9 mouse cellular contexts compared by ENCODE assay signal in genomic region chr9:50616161-50616560, GRCm38 (mm10). TPM values are rescaled to one million over a fixed set of nuclear protein-coding genes. Genes with fewer than 3 reads are reported as not detected.
DNase-seq lines count a peak whose midpoint lies in the region; ATAC-seq and TF ChIP-seq lines count a peak whose summit lies in the region.
"Had no signal": no experiment of that assay in that cellular context is flagged by ENCODE, and none has a peak within 500 bp of the region (broad histone marks: within the 10 kb centered on the region; RNA-seq: fewer than 3 reads in every experiment).

No protein-coding gene starts in this region.

- no peak for DNase-seq in testis, postnatal 10 days (ENCODE audit: low spot score)
- no peak for DNase-seq in liver, embryonic 11.5 days (ENCODE audit: low spot score)
- DNase-seq in stomach, postnatal 0 days (ENCODE audit: low spot score) = no peak
- no peak for DNase-seq in T-cell, adult 2 months (ENCODE audit: low spot score)
- DNase-seq in frontal cortex, postnatal 25 days (ENCODE audit: low spot score in 2 of 2) = no peak
- DNase-seq: cerebellum, adult 9-10 months had no signal

- 35% methylated on average over 11 of the region's 11 CpGs for WGBS in liver, embryonic 11.5 days
- 31% methylated on average over 11 of the region's 11 CpGs for WGBS in stomach, postnatal 0 days

- H3K4me3 ChIP-seq in erythroblast, embryonic 14.5 days (replicated peaks) = peak overlapping the region; percentile 88
- peak overlapping the region; percentile 97 for H3K4me3 ChIP-seq in testis, adult 2 months (ENCODE audit: control insufficient read depth, low read depth, low read length)
- H3K4me3 ChIP-seq in liver, embryonic 11.5 days (ENCODE audit: low read depth, low read length) = peak overlapping the region; percentile 96
- peak overlapping the region; percentile 92 for H3K4me3 ChIP-seq in stomach, postnatal 0 days (ENCODE audit: low read depth, low read length)

- no peak overlapping the region; the same call in 1 of the 2 replicates for H3K27ac ChIP-seq in testis, adult 2 months (ENCODE audit: control insufficient read depth, insufficient read depth, low read depth, low read length)
- no peak overlapping the region; the same call in 1 of the 2 replicates for H3K27ac ChIP-seq in liver, embryonic 11.5 days (ENCODE audit: low read depth, low read length)
- peak overlapping the region; percentile 99 for H3K27ac ChIP-seq in stomach, postnatal 0 days (replicated peaks)

- peaks cover 41% of the 10 kb centered on the region for H3K36me3 ChIP-seq in erythroblast, embryonic 14.5 days (ENCODE audit: control insufficient read depth)
- H3K36me3 ChIP-seq in testis, adult 2 months (ENCODE audit: control insufficient read depth, insufficient read depth, low read length) = peaks cover 3% of the 10 kb centered on the region
- peaks cover 20% of the 10 kb centered on the region for H3K36me3 ChIP-seq in liver, embryonic 11.5 days (ENCODE audit: control insufficient read depth, insufficient read depth, low read length)
- peaks cover 2% of the 10 kb centered on the region; the same call in 1 of the 2 replicates for H3K36me3 ChIP-seq in stomach, postnatal 0 days (ENCODE audit: control insufficient read depth, insufficient read depth, low read length)

- no peak for TF ChIP-seq EP300 in stomach, postnatal 0 days (optimal IDR thresholded peaks at IDR 0.05)

- H3K4me1 ChIP-seq in erythroblast, embryonic 14.5 days (ENCODE audit: control insufficient read depth) = peaks cover 28% of the 10 kb centered on the region
- no peaks in the 10 kb centered on the region; the same call in none of the 2 replicates for H3K4me1 ChIP-seq in testis, adult 2 months (ENCODE audit: control insufficient read depth, insufficient read depth, low read length)
- 0 out of 2 replicates have a peak, but pooled peaks cover 2% of the 10 kb centered on the region for H3K4me1 ChIP-seq in liver, embryonic 11.5 days (replicated peaks; ENCODE audit: control insufficient read depth, insufficient read depth, low read length)
- H3K4me1 ChIP-seq in stomach, postnatal 0 days (replicated peaks; ENCODE audit: control insufficient read depth, insufficient read depth) = no peaks in the 10 kb centered on the region; the same call in 1 of the 2 replicates

- no peak for TF ChIP-seq POLR2A in testis, adult 2 months (IDR thresholded peaks at IDR 0.05; ENCODE audit: control insufficient read depth, low read depth, low read length)

- peak overlapping the region; percentile 95 for H3K9ac ChIP-seq in liver, embryonic 11.5 days (ENCODE audit: low read depth, low read length)
- peak overlapping the region; percentile 90 for H3K9ac ChIP-seq in stomach, postnatal 0 days (ENCODE audit: low read length)

- H3K27me3 ChIP-seq in erythroblast, embryonic 14.5 days (ENCODE audit: control insufficient read depth) = no peaks in the 10 kb centered on the region
- H3K27me3 ChIP-seq in testis, adult 2 months (ENCODE audit: control insufficient read depth, insufficient read depth, low read length) = no peaks in the 10 kb centered on the region
- no peaks in the 10 kb centered on the region for H3K27me3 ChIP-seq in liver, embryonic 11.5 days (replicated peaks; ENCODE audit: control insufficient read depth, insufficient read depth, low read length)
- H3K27me3 ChIP-seq in stomach, postnatal 0 days (ENCODE audit: control insufficient read depth, insufficient read depth, low read length) = no peaks in the 10 kb centered on the region

- TF ChIP-seq CTCF in testis, adult 2 months (IDR thresholded peaks at IDR 0.05; ENCODE audit: control insufficient read depth, insufficient read depth, insufficient replicate concordance, low read depth, low read length) = no peak
- no peak for TF ChIP-seq CTCF in stomach, postnatal 0 days (IDR thresholded peaks at IDR 0.05; ENCODE audit: low read depth)

- peak overlapping the region; percentile 70 for H3K4me2 ChIP-seq in liver, embryonic 11.5 days
- peak overlapping the region; percentile 80 for H3K4me2 ChIP-seq in stomach, postnatal 0 days (replicated peaks; ENCODE audit: low read depth)

- no peak for ATAC-seq in erythroblast, adult 5-6 weeks (replicated peaks; ENCODE audit: low FRiP score, poor library complexity, severe bottlenecking)
- ATAC-seq in liver, embryonic 11.5 days (replicated peaks; ENCODE audit: low FRiP score) = no peak
- ATAC-seq in stomach, postnatal 0 days (ENCODE audit: low FRiP score, low TSS enrichment) = no peak

- no peaks in the 10 kb centered on the region for H3K9me3 ChIP-seq in erythroblast, embryonic 14.5 days (ENCODE audit: control insufficient read depth, low read length)
- no peaks in the 10 kb centered on the region for H3K9me3 ChIP-seq in liver, embryonic 11.5 days (ENCODE audit: control insufficient read depth, low read length)
- H3K9me3 ChIP-seq in stomach, postnatal 0 days (ENCODE audit: control insufficient read depth, low read length) = no peaks in the 10 kb centered on the region

RNA-seq across cellular contexts. Expression of gene Pih1d2, which starts 1.0 kb away (rescaled TPM):
- 0.18 TPM in 1 of 2 replicates, not detected in the other for polyA plus RNA-seq in erythroblast, embryonic 14.5 days (2012)
- not detected in 2 replicates for total RNA-seq in erythroblast, adult 5-6 weeks (2015; ENCODE audit: low replicate concordance)
- 0.42 and 1.0 TPM in 2 replicates for total RNA-seq in erythroblast, adult 5-6 weeks (2017; ENCODE audit: low replicate concordance)
- 38.2 and 40.3 TPM in 2 replicates for polyA plus RNA-seq in testis, adult 2 months (2012; rRNA removed)
- polyA plus RNA-seq in liver, embryonic 11.5 days (2014; fragmentation: Nextera tagmentation; extraction: Ambion mirVana) = 3.3 and 4.2 TPM in 2 replicates
- polyA plus RNA-seq in stomach, postnatal 0 days (2015; fragmentation: Nextera tagmentation; extraction: Ambion mirVana) = 2.2 and 3.2 TPM in 2 replicates

RNA-seq across cellular contexts. Expression of gene Nkapd1, which starts 1.1 kb away (rescaled TPM):
- 0.12 and 0.25 TPM in 2 replicates for polyA plus RNA-seq in erythroblast, embryonic 14.5 days (2012)
- 9.0 and 15.3 TPM in 2 replicates for total RNA-seq in erythroblast, adult 5-6 weeks (2015; ENCODE audit: low replicate concordance)
- 5.3 and 7.2 TPM in 2 replicates for total RNA-seq in erythroblast, adult 5-6 weeks (2017; ENCODE audit: low replicate concordance)
- polyA plus RNA-seq in testis, adult 2 months (2012; rRNA removed) = 6.0 and 6.4 TPM in 2 replicates
- polyA plus RNA-seq in liver, embryonic 11.5 days (2014; fragmentation: Nextera tagmentation; extraction: Ambion mirVana) = 16.2 and 20.1 TPM in 2 replicates
- polyA plus RNA-seq in stomach, postnatal 0 days (2015; fragmentation: Nextera tagmentation; extraction: Ambion mirVana) = 14.3 and 16.1 TPM in 2 replicates

RNA-seq across cellular contexts. Expression of gene Timm8b, which starts 12.5 kb away (rescaled TPM):
- 3.3 and 4.0 TPM in 2 replicates for polyA plus RNA-seq in erythroblast, embryonic 14.5 days (2012)
- total RNA-seq in erythroblast, adult 5-6 weeks (2015; ENCODE audit: low replicate concordance) = 21.1 and 27.1 TPM in 2 replicates
- total RNA-seq in erythroblast, adult 5-6 weeks (2017; ENCODE audit: low replicate concordance) = 27.5 and 70.9 TPM in 2 replicates
- polyA plus RNA-seq in testis, adult 2 months (2012; rRNA removed) = 512 and 577 TPM in 2 replicates
- 301 and 312 TPM in 2 replicates for polyA plus RNA-seq in liver, embryonic 11.5 days (2014; fragmentation: Nextera tagmentation; extraction: Ambion mirVana)
- polyA plus RNA-seq in stomach, postnatal 0 days (2015; fragmentation: Nextera tagmentation; extraction: Ambion mirVana) = 252 and 278 TPM in 2 replicates

RNA-seq across cellular contexts. Expression of gene Sdhd, which starts 12.5 kb away (rescaled TPM):
- 1.3 and 2.3 TPM in 2 replicates for polyA plus RNA-seq in erythroblast, embryonic 14.5 days (2012)
- 50.0 and 63.1 TPM in 2 replicates for total RNA-seq in erythroblast, adult 5-6 weeks (2015; ENCODE audit: low replicate concordance)
- total RNA-seq in erythroblast, adult 5-6 weeks (2017; ENCODE audit: low replicate concordance) = 26.2 and 57.2 TPM in 2 replicates
- polyA plus RNA-seq in testis, adult 2 months (2012; rRNA removed) = 61.7 and 75.8 TPM in 2 replicates
- polyA plus RNA-seq in liver, embryonic 11.5 days (2014; fragmentation: Nextera tagmentation; extraction: Ambion mirVana) = 503 and 533 TPM in 2 replicates
- polyA plus RNA-seq in stomach, postnatal 0 days (2015; fragmentation: Nextera tagmentation; extraction: Ambion mirVana) = 425 and 428 TPM in 2 replicates

RNA-seq across cellular contexts. Expression of gene Dlat, which starts 43.4 kb away (rescaled TPM):
- 1.2 and 1.3 TPM in 2 replicates for polyA plus RNA-seq in erythroblast, embryonic 14.5 days (2012)
- total RNA-seq in erythroblast, adult 5-6 weeks (2015; ENCODE audit: low replicate concordance) = 16.7 and 19.8 TPM in 2 replicates
- 6.7 and 16.4 TPM in 2 replicates for total RNA-seq in erythroblast, adult 5-6 weeks (2017; ENCODE audit: low replicate concordance)
- 36.8 and 39.7 TPM in 2 replicates for polyA plus RNA-seq in testis, adult 2 months (2012; rRNA removed)
- 77.3 and 83.7 TPM in 2 replicates for polyA plus RNA-seq in liver, embryonic 11.5 days (2014; fragmentation: Nextera tagmentation; extraction: Ambion mirVana)
- polyA plus RNA-seq in stomach, postnatal 0 days (2015; fragmentation: Nextera tagmentation; extraction: Ambion mirVana) = 36.7 and 45.2 TPM in 2 replicates

Comparison
In these comparisons a context has a peak if more than half of its experiments do, and no peak if none do; other contexts are left out.
1. RNA of gene Timm8b, which starts 12.5 kb away (polyA plus RNA-seq): 512 to 577 TPM in testis, adult 2 months, 301 to 312 TPM in liver, embryonic 11.5 days and 252 to 278 TPM in stomach, postnatal 0 days; 3.3 to 4.0 TPM in erythroblast, embryonic 14.5 days; every median in the first group is over 10 times any median in the second.
2. Peak in every context shown above with its lines, with median percentiles within 50 percentile points of each other: H3K4me3 ChIP-seq.